Mouse (Mus musculus): ENCODE data around the gene Cacna1e. TPM values are rescaled to one million over a fixed set of nuclear protein-coding genes. Genes with fewer than 3 reads are reported as not detected.

Gene Cacna1e
- polyA plus RNA-seq, 1 experiment from 2014 or later, result 0.60 TPM

DNA sequence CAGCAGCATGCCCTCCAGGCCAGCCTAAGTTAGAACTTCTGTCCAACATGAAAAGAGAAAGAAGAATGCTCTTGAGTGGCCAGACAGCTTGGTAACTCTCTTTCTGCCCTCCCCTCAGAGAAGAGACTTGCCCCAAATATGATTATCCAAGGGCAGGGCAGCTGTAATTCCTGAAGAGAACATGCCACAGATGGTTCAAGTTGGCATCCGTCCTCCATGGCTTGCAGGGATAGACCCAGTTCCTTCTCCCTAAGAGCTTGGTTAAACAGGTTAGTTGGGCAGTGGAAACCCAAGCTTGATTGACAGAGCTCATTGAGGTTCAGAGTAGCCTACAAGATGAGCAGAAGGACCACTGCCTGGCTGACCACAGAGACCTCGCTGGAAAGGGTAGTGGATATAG is 85.5 kb downstream of the Cacna1e start:
- 82% methylated on average over 2 of the region's 2 CpGs for WGBS
- no peak overlapping the region for H3K9ac ChIP-seq
- no peak overlapping the region for H3K4me2 ChIP-seq
- H3K4me3 ChIP-seq, result no peak overlapping the region
- H3K27ac ChIP-seq, result no peak overlapping the region
- no peaks in the 10 kb centered on the region for H3K36me3 ChIP-seq
- peaks cover 5% of the 10 kb centered on the region; the same call in 1 of the 2 replicates for H3K4me1 ChIP-seq
- no peaks in the 10 kb centered on the region for H3K27me3 ChIP-seq
- H3K9me3 ChIP-seq, result no peaks in the 10 kb centered on the region
- ATAC-seq (ENCODE audit: insufficient number of reproducible peaks, low FRiP score, low TSS enrichment, low read depth), result no peak

DNA sequence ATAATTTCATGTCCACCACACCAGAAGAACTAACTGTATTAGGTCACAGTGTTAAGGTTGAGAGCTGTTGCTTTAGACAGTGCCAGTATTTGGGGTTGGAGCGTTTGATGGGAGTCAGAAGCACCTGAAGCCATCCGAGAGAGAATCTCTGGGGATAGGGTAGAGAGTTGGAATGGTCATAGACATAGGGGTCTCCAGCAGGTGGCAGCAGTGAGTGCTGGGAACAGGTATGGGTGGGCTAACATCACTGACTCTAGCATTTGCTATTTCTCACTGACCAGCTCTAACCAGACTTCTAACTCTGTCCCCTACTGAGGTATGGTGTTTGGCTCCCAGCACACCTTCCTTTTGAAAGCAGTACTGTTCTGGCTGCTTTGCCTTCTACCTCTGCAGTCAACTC is 87.6 kb downstream of the Cacna1e start:
- no peak overlapping the region for H3K27ac ChIP-seq
- 57% methylated on average over 2 of the region's 2 CpGs for WGBS

DNA sequence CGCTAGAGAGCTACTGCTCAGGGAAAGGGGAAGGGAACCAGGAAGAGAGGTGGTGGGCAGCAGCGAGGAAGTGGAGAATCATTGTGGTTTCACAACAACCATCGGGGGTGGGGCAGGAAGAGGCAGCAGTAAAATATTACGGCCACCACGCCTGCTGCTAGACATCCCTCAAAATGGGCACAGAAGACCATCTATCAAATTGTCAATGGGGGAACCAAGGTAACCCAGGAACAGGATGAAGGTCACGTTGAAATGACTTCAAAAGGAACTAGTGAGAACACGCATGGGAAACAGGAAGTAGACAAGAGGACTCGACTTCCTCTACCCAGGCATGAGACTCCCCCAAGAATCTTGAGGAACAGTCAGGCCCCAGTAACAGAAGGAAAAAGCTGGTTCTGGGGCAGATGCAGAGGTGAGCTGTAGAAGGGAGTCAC is 89.8 kb downstream of the Cacna1e start:
- no peak overlapping the region for H3K27ac ChIP-seq
- WGBS, result 75% methylated on average over 8 of the region's 8 CpGs
- H3K36me3 ChIP-seq, result no peaks in the 10 kb centered on the region
- no peak overlapping the region for H3K9ac ChIP-seq
- H3K4me3 ChIP-seq, result no peak overlapping the region
- H3K4me2 ChIP-seq, result no peak overlapping the region
- no peaks in the 10 kb centered on the region for H3K9me3 ChIP-seq
- H3K4me1 ChIP-seq, result peaks cover 13% of the 10 kb centered on the region; the same call in 1 of the 2 replicates
- no peaks in the 10 kb centered on the region for H3K27me3 ChIP-seq
- ATAC-seq (ENCODE audit: insufficient number of reproducible peaks, low FRiP score, low TSS enrichment, low read depth), result no peak

More for the DNA sequence above, 87.6 kb downstream of the Cacna1e start:
- no peaks in the 10 kb centered on the region for H3K9me3 ChIP-seq
- no peak overlapping the region for H3K9ac ChIP-seq
- H3K4me2 ChIP-seq, result no peak overlapping the region
- no peak overlapping the region for H3K4me3 ChIP-seq
- H3K4me1 ChIP-seq, result peaks cover 5% of the 10 kb centered on the region; the same call in 1 of the 2 replicates
- no peaks in the 10 kb centered on the region for H3K36me3 ChIP-seq
- H3K27me3 ChIP-seq, result no peaks in the 10 kb centered on the region
- ATAC-seq (ENCODE audit: insufficient number of reproducible peaks, low FRiP score, low TSS enrichment, low read depth), result no peak

DNA sequence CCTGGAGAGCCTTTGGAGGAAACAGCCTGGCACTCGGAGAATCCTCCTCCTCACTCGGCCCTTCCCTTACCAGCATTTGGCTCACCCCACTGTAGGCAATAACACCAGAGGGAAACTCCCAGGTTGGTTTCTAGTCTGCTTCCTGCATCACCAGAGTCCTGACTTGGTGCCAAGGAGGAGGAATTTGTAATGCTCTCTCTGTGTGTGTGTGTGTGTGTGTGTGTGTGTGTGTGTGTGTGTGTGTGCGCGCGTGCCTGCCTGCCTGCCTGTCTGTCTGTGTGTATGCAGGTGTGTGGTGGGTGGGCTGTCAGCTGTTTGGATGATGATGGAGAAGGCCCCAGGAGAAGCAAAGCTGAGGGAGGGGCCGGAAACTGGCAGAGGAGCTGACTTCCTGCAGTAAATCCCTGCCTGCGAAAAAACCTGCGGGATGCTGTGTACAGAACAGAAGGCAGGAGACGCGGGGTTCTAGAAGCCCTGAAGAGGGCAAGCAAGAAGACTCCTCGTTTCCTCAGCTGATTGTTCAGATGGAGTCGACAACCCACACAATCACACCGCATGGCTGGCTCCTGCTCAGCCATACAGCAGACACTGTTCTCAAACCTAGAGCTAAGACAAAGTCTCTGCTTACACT is 92.6 kb downstream of the Cacna1e start:
- Histone ChIP-seq H3K27me3 (peaks cover 8% of the 10 kb centered on the region; the same call in 1 of the 2 replicates), H3K4me2 (no peak overlapping the region), H3K9ac (no peak overlapping the region), H3K27ac (no peak overlapping the region), H3K9me3 (no peaks in the 10 kb centered on the region), H3K36me3 (no peaks in the 10 kb centered on the region), H3K4me1 (peaks cover 15% of the 10 kb centered on the region; the same call in 1 of the 2 replicates), H3K4me3 (no peak overlapping the region)
- WGBS, result 37% methylated on average over 13 of the region's 13 CpGs
- ATAC-seq (ENCODE audit: insufficient number of reproducible peaks, low FRiP score, low TSS enrichment, low read depth), result no peak

GRCm38 (mm10) chr1:154788491-154788890 is 95.8 kb downstream of the Cacna1e start:
- Histone ChIP-seq H3K9me3 (no peaks in the 10 kb centered on the region), H3K4me2 (no peak overlapping the region), H3K27ac (no peak overlapping the region), H3K9ac (no peak overlapping the region), H3K36me3 (no peaks in the 10 kb centered on the region), H3K4me1 (peaks cover 25% of the 10 kb centered on the region), H3K27me3 (peaks cover 26% of the 10 kb centered on the region), H3K4me3 (no peak overlapping the region)
- WGBS, result 68% methylated on average over 4 of the region's 4 CpGs
- ATAC-seq (ENCODE audit: insufficient number of reproducible peaks, low FRiP score, low TSS enrichment, low read depth), result no peak

GRCm38 (mm10) chr1:154788069-154788468 is 96.2 kb downstream of the Cacna1e start:
- Histone ChIP-seq H3K27ac (no peak overlapping the region), H3K4me2 (no peak overlapping the region), H3K4me3 (no peak overlapping the region), H3K9me3 (no peaks in the 10 kb centered on the region), H3K27me3 (peaks cover 26% of the 10 kb centered on the region), H3K9ac (no peak overlapping the region), H3K36me3 (no peaks in the 10 kb centered on the region), H3K4me1 (peaks cover 25% of the 10 kb centered on the region)
- ATAC-seq (ENCODE audit: insufficient number of reproducible peaks, low FRiP score, low TSS enrichment, low read depth), result no peak
- 4% methylated on average over 5 of the region's 5 CpGs for WGBS

DNA sequence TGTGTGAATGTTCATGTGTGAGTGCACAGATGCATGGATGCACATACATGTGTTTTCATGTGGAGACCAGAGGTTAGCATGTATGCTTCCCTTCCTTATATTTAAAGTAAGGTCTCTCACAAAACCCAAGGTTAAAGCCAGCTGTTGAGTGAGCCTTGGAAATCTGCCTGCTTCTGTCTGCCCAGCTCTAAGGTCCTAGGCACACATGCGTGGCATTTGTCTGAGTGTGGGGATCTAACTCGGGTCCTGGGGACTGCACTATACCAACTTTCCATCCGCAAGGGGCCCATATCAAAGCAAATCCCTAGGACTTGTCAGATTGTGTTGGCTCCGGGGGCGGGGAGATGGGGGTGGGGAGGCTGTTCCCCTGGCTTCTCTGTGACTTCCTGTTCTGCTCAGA is 96.9 kb downstream of the Cacna1e start:
- ATAC-seq (ENCODE audit: insufficient number of reproducible peaks, low FRiP score, low TSS enrichment, low read depth), result no peak
- WGBS, result 48% methylated on average over 5 of the region's 5 CpGs

GRCm38 (mm10) chr1:154786243-154786669 is 98.0 kb downstream of the Cacna1e start:
- Histone ChIP-seq H3K36me3 (no peaks in the 10 kb centered on the region), H3K4me2 (0 out of 2 replicates have a peak overlapping the region, but pooled peaks have one; percentile 19), H3K9me3 (no peaks in the 10 kb centered on the region), H3K9ac (no peak overlapping the region), H3K4me1 (peaks cover 16% of the 10 kb centered on the region), H3K27ac (no peak overlapping the region), H3K4me3 (no peak overlapping the region), H3K27me3 (peaks cover 26% of the 10 kb centered on the region)
- WGBS, result 6% methylated on average over 4 of the region's 4 CpGs
- peak; percentile 46; the same call in 1 of the 2 replicates for ATAC-seq (ENCODE audit: insufficient number of reproducible peaks, low FRiP score, low TSS enrichment, low read depth)

More for the DNA sequence above, 96.9 kb downstream of the Cacna1e start:
- Histone ChIP-seq H3K9ac (no peak overlapping the region), H3K36me3 (no peaks in the 10 kb centered on the region), H3K9me3 (no peaks in the 10 kb centered on the region), H3K27me3 (peaks cover 26% of the 10 kb centered on the region), H3K27ac (no peak overlapping the region), H3K4me2 (no peak overlapping the region), H3K4me1 (peaks cover 25% of the 10 kb centered on the region), H3K4me3 (no peak overlapping the region)

GRCm38 (mm10) chr1:154784862-154785261 is 99.4 kb downstream of the Cacna1e start:
- no peaks in the 10 kb centered on the region for H3K36me3 ChIP-seq
- WGBS, result 26% methylated on average over 12 of the region's 12 CpGs
- no peak for ATAC-seq (ENCODE audit: insufficient number of reproducible peaks, low FRiP score, low TSS enrichment, low read depth)

DNA sequence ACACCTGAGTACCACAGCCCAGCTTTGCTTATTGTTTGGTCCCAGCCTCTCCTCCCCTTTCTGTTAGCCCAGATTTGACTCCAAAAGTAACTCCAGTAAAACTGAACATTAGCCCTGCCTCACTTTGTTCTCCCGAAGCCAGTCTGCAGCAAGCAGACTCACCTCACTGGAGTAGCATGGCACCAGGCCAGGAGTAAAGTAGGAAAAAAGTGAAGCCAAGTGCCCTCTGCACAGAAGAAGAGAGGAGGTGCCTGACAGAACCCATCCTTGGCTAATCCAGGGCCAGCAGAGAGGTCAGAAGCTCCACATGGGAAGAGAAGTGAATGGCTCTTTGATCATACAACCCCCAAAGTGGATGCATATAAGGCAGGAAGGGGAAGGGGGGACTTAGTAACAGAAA is 100.8 kb downstream of the Cacna1e start:
- Histone ChIP-seq H3K27ac (no peak overlapping the region), H3K4me2 (no peak overlapping the region), H3K9ac (no peak overlapping the region), H3K9me3 (no peaks in the 10 kb centered on the region), H3K27me3 (peaks cover 19% of the 10 kb centered on the region), H3K36me3 (no peaks in the 10 kb centered on the region), H3K4me3 (no peak overlapping the region), H3K4me1 (peaks cover 14% of the 10 kb centered on the region)
- ATAC-seq (ENCODE audit: insufficient number of reproducible peaks, low FRiP score, low TSS enrichment, low read depth), result no peak
- 50% methylated on average over 1 of the region's 1 CpGs for WGBS

More at GRCm38 (mm10) chr1:154784862-154785261, 99.4 kb downstream of the Cacna1e start:
- Histone ChIP-seq H3K27ac (no peak overlapping the region), H3K4me2 (no peak overlapping the region), H3K4me3 (no peak overlapping the region), H3K4me1 (peaks cover 13% of the 10 kb centered on the region), H3K27me3 (peaks cover 26% of the 10 kb centered on the region), H3K9ac (no peak overlapping the region), H3K9me3 (no peaks in the 10 kb centered on the region)

GRCm38 (mm10) chr1:154779908-154780514 is 104.3 kb downstream of the Cacna1e start:
- H3K4me1 ChIP-seq, result peaks cover 5% of the 10 kb centered on the region; the same call in 1 of the 2 replicates
- 36% methylated on average over 11 of the region's 11 CpGs for WGBS
- H3K27ac ChIP-seq, result no peak overlapping the region
- H3K27me3 ChIP-seq, result peaks cover 6% of the 10 kb centered on the region
- H3K4me2 ChIP-seq, result no peak overlapping the region
- no peaks in the 10 kb centered on the region for H3K9me3 ChIP-seq
- no peak for ATAC-seq (ENCODE audit: insufficient number of reproducible peaks, low FRiP score, low TSS enrichment, low read depth)
- no peak overlapping the region for H3K4me3 ChIP-seq
- no peaks in the 10 kb centered on the region for H3K36me3 ChIP-seq
- no peak overlapping the region for H3K9ac ChIP-seq

DNA sequence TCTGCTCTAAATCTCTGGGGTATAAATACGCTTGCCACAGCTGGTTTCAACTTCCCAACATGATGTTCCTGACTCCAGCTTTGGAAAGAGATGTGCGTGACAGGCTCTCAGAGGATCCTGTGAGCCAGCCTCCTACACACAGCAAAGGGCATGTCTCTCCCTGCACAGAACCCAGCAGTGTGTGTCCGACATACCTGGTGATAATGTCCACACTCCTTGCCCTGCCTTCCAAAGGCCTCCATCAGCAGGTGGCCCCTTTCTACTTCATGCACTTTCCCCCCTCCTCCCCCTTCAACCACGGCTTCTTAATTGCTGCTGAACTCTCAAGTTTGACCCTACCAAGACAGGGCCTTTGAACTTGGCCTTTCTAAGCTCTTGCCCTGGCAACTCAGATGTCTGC is 108.0 kb downstream of the Cacna1e start:
- Histone ChIP-seq H3K27me3 (no peaks in the 10 kb centered on the region), H3K36me3 (no peaks in the 10 kb centered on the region), H3K4me2 (no peak overlapping the region), H3K27ac (no peak overlapping the region), H3K9ac (no peak overlapping the region), H3K4me3 (no peak overlapping the region), H3K9me3 (no peaks in the 10 kb centered on the region), H3K4me1 (peaks cover 3% of the 10 kb centered on the region; the same call in 1 of the 2 replicates)
- 47% methylated on average over 4 of the region's 4 CpGs for WGBS
- ATAC-seq (ENCODE audit: insufficient number of reproducible peaks, low FRiP score, low TSS enrichment, low read depth), result no peak

Data from limb, embryonic 15.5 days (tissue).